Mouse (Mus musculus) layer of hippocampus, adult 11-12 months (tissue): ENCODE measurements around the gene Gm37240.
"Not testable (repeated sequence)": the region's sequence is repeated elsewhere in the genome, so short reads cannot be mapped to it uniquely, and the experiment has no call there.

ENCODE experiments used
- DNase-seq: peaks from one replicate; pipeline ENCODE4 v3.0.0; 2022; ENCODE audit warnings: low spot score

Gm37240 gene

DNA sequence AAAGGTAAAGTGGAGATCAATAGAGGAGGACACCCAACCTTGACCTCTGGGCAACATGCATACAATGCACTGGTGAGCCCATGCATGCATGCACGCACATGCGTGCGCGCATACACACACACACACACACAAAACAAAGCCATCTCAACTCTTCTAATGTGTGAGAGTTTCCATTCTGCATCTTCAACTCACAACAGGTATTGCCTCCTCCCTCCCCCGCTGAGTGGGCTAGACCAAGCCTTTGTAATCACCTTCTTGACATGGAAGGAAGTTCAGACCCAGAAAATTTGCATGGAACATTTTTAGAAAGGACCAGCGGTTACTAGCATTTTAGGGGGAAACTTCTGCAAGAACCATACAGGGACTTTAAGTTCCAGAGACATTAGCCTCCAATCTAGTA, 1213.8 kb downstream of the Gm37240 start:
- no peak for DNase-seq

GRCm38 (mm10) chr3:84672136-84672535, 1215.2 kb downstream of the Gm37240 start:
- no peak for DNase-seq

- no peak for DNase-seq
Measured at GRCm38 (mm10) chr3:84668957-84669356, 1218.4 kb downstream of the Gm37240 start.

- no peak for DNase-seq
Measured at GRCm38 (mm10) chr3:84665255-84666073, 1221.9 kb downstream of the Gm37240 start.

DNA sequence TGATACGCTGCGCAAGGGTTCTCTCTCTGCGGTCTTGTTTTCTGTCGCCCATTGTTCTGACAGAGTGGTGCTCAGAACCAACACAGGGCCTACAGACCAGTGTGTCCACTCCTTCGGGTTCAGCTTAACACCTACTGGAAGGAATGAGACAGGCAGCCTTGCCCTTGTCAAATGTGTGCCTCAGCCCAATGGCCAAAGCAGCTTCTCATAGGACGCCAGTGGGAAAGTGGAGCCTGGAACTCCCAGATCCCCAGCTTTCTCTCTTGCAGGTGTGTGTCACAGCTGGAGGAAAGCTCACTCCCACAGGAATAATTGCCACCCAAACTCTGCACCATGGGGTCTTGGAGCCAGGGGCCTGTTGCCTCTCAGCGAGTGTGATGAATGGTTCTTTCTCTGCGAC, 1222.6 kb downstream of the Gm37240 start:
- no peak for DNase-seq

GRCm38 (mm10) chr3:84663858-84664257, 1223.5 kb downstream of the Gm37240 start:
- no peak for DNase-seq

DNA sequence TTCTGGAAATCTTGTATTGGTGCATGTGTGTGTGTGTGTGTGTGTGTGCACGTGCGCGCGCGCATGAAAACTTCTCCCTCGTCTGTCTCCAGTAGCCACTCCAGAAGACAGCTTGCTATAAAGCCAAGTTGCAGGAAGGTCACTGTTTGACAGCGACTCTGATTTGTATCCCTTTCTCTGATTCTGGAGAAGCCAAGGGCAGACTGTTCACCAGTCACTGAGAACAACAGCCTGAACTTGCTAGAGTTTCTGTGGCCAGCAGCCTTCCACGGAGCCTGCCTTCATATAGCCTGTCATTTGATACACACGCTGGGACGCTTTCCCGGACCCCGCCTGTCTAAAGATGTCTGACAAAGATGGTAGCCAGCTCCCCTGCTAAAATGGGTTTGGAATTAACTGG, 1224.2 kb downstream of the Gm37240 start:
- no peak for DNase-seq

DNA sequence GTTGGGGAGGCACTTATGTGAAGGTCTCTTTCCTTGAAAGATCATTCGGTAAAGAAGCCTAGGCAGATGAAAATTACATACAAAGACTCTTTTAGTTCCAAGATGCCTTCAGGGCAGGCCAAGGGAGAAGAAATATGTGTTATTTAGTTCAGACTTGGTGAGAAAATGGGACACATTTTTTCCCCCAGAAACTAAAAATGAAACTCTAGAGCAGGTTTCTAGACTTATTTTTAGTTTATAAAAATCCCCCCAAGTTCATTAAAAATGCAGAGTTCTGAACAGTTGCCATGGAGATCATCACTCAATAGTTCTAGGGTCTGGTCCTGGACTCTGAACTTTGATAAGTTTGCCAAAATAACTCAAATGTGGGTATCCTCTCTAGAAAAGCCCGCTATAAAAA, 1226.9 kb downstream of the Gm37240 start:
- no peak for DNase-seq

DNA sequence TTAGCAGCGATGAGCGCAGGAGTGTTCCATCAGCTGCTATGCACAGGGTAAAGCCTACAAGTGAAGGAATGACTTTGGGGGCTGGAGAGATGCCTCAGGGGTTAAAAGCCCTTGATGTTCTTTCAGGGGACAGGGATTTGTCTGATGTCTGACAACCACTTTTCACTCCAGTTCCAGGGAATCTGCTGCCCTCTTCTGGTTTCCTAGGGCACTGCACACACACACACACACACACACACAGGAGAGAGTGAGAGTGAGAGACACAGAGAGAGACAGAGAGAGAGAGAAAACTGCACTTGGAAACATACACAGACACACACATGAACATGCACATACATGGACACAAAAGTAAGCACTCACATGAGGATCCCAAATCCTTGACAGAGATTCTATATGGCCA, 1228.4 kb downstream of the Gm37240 start:
- DNase-seq: no peak

GRCm38 (mm10) chr3:84658017-84658416, 1229.3 kb downstream of the Gm37240 start:
- DNase-seq: no peak

GRCm38 (mm10) chr3:84657240-84657639, 1230.1 kb downstream of the Gm37240 start:
- DNase-seq: no peak

GRCm38 (mm10) chr3:84655785-84656150, 1231.5 kb downstream of the Gm37240 start:
- not testable (repeated sequence) for DNase-seq

GRCm38 (mm10) chr3:84654900-84655784, 1232.2 kb downstream of the Gm37240 start:
- DNase-seq: no peak

DNA sequence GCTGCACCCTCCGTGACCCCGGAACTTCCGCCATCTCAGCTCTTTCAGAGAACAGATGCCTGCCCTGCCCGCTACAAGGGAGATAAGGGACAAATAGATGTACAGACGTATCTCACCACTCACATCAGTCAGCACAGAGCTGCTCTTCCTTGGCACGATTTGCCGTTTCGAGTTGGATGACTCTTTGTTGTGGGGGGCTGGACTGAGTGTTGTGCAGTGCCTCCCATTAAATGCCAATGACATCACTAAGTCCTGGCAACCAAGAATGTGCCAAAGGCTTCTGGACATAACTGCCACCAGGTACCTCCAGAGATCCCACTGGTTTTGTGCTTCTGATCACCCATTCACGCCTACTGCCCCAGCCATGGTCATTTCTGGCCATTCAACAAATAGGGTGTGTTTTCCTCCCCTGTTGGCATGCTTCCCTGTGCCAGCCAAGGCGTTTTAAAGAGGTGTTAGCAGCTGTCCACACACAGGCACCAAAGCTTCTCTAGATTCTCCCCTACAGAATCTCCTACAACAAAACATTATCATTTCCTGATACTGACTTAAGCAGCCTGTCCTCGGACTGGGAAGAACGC, 1233.0 kb downstream of the Gm37240 start:
- no peak for DNase-seq

- DNase-seq: no peak
Measured at GRCm38 (mm10) chr3:84653557-84654245, 1233.6 kb downstream of the Gm37240 start.

DNA sequence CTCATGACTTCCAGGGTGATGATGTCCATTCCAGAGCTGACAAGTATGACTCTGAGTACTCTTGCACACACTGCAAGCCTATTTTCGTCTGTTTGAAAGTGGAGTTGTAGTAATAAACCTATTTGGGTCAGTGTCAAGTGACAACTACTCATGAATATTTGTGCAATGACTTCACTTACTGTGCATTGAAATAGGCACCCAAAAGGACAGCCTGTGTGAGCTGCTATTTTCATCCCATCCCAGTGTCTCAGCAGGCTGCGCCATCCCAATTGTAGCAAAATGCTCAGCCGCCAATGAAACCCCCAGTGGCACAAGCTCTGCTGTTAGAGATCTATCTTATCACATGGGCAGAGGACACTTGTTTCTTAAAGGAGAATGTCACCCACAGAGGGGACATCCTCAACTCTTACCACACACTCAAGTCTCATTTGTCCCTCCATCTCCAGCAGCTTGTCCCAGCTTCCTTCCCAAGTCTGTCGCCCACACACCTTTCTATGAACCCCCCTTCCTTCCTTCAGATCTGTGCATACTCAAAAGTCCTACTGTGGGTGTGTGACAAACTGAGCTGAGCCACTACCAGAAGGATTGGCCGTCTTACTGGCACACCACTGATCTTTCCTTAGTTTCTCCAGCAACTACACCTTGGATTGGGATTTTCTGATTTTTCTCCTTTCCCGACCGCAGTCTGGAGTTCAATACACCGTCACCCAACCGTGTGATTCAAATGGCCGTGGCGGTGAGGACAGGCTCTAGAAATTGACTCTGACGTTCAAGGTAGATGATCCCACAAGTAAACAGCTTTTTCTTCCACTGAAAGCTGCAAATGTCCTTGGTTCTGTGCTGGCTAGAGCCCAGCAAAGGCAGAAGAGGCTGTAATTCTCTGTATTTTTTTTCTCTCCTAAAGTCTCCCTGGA, 1234.4 kb downstream of the Gm37240 start:
- no peak for DNase-seq

DNA sequence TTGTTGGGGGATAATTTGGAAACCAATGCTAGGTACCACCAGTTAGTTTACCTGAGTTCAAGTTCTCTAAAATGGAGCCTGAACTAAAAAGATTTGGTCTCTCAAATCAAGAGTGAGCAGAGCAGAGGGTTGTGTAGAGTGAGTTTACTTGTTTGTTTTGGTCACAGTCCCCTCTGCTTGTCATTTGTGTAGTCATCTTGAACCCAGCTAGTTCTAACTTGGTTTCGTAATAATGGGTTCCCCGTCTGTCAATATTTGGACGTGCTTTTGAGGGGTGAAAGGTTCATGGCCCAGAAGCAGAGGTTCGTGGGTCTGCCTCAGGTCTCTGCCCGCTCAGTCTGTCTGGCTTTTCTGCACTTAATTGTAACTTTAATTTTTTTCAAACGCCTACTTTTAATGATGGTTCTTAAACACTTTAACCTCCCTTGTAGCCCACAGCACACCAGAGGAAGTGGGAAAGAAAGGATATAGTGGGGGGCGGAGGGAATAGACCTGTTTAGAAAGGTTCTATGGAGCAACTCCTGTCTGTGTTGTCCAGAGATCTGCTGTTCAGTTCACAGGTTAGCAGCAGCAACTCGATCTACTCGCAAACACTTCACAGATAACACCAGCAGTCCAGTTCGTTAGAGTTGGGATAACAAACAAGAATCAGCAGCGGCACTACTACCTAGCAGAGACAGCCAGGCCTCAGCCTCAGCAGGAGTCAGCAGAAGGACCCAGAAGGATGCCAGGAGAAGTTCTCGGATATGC, 1237.6 kb downstream of the Gm37240 start:
- no peak for DNase-seq

GRCm38 (mm10) chr3:84648069-84648468, 1239.2 kb downstream of the Gm37240 start:
- not testable (repeated sequence) for DNase-seq

- no peak for DNase-seq
Measured at GRCm38 (mm10) chr3:84647616-84648015, 1239.7 kb downstream of the Gm37240 start.

- no peak for DNase-seq
Measured at GRCm38 (mm10) chr3:84646331-84646845, 1240.9 kb downstream of the Gm37240 start.
